Mouse (Mus musculus) olfactory bulb, adult 2 months (tissue): Measurements from ENCODE around the gene Adal.

Source experiments
- CTCF ChIP-seq: fragments of 200-500 bp; IDR thresholded peaks from 2 replicates; pipeline ENCODE4 v1.5.1; 2012; ENCODE audit warnings: low read depth, mild to moderate bottlenecking, low read length, moderate library complexity; ENCODE audit not compliant: insufficient read depth
- POLR2A ChIP-seq: fragments of 200-500 bp; IDR thresholded peaks from 2 replicates; pipeline ENCODE4 v1.6.1; 2012; ENCODE audit warnings: mild to moderate bottlenecking, low read depth, low read length, moderate library complexity; ENCODE audit not compliant: insufficient read depth

DNA sequence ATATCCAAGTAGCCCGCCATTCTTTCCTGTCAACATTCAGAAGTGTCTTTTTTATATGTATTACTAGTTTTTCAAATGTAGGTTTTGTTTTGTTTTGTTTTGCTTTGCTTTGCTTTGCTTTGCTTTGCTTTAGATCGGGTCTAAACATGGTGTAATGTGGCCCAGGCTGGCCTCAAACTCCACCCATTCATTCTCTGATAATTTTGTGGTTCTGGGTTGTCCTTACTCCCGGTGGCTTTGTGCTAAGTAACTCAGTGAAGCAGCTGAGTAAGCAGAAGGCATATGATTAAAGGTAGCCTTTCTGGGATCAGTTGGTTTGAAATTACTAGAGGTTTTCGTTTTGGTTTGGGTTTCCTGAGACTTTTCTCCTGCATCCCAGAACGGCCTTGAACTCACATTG is 9.5 kb downstream of the Adal start:
- TF ChIP-seq CTCF (no peak), POLR2A (no peak)
